Mouse (Mus musculus): ENCODE data around the gene Tmem81.

DNA sequence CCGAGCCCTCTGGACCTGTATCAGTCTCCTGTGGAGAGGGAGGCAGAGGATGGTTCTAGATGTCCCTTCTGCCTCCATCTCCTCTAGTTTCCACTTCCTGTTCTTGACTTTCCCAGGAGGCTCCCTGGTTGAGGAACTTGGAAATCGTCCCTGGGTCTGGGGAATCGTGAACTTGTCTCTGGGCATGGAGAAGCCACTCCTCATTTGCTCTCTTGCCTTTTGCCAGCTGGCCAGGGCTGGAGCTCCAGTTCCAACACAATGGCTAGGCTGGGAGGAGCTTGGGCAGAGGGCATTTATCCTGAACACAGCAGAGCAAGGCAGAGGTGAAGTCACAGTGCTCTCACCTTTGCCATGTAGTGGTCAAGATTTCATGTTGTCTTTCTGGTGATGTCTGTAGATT is 30.4 kb downstream of the Tmem81 start:
- no peak for TF ChIP-seq POLR2A (IDR thresholded peaks at IDR 0.05; ENCODE audit: low read depth, low read length)
- no peak for TF ChIP-seq CTCF (IDR thresholded peaks at IDR 0.05; ENCODE audit: borderline replicate concordance, insufficient read depth, low read length)
